Mouse (Mus musculus): ENCODE results near the gene 9230102O04Rik.

The 9230102O04Rik gene

DNA sequence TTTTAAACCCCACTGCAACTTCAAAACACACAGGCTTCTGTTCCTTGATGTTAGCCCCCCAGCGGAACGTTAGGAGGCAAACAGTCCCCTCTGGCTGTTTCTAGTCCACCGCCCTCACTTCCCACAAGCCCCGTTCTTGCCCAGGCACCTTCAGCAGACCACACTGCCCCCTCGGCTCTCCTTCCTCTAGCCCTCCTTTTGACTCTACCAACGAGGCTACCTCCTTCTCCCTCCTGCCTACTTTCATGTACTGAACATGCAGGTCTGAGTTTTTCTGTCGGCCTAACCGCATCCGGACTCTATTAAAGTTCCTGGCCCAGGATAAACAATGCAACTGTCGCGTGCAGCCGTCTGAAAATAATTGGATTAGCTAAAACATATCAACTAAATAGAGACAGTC lies 16.7 kb downstream of the 9230102O04Rik start:
- DNase-seq (ENCODE audit: low read depth, low spot score) = no peak

- DNase-seq (ENCODE audit: low read depth, low spot score) = no peak
These were observed 17.5 kb downstream of the 9230102O04Rik start for GRCm38 (mm10) chr2:9871798-9872197.

DNA sequence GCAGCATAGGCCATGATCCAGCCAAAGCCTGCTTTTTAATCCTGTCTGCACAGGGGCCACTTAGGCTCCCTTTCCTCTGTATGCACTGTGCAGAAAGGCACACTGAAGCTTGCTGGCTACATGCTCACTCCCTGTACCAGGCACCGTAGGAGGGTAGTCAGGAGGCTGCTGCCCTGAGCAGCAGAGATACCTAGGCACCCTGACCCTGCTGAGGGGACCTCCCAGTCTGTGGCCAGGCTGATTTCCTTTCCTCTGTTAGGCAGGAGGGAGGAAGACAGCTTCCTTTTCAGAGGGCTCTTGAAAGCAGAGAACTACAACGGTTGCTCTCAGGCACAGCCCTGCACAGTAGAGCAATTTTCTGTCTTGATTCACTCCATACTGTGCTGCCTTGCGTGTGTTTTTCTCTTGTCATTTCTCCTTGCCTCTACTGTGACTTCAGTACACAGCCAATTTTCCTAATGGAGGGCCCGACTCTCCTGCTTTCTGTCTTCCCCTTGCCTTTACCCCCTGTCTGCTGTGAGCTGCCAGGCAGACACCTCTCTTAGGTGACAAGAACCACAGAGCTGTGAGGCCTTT lies 18.1 kb downstream of the 9230102O04Rik start:
- no peak for DNase-seq (ENCODE audit: low read depth, low spot score)

DNA sequence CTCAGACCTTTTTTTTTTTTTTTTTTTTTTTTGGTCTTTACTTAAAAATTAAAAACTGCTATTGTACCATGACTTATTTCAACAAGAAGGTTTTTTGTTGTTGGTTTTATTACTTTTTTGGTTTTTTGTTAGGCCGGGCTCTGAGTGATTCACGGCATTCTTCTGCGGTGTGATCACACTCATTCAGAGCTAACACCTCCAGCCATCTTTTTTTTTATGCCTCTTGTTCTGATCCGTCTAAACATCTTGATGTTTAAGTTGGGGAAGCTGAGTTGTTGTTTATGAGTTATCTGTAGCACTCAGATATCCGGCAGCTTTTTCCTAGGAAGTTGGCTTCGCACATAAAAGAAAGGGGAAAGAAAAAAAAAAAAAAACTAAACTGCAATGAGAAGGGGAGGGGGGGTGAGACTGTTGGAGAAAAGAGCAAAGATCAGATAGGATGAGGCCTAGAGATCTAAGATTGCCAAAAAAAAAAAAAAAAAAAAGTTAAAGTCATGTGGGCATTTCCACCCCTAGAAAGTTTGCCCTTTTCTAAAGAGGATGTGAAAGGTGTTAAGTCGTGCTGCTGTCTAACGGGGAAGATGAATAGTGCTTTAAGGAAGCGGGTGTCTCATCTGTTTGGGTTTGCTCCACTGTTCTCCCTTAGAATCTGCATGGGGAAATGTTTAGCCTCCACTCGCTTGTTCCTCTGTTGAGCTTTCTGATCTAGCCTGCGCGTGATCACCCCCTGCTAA lies 22.1 kb downstream of the 9230102O04Rik start:
- peak; percentile 28 for DNase-seq (ENCODE audit: low read depth, low spot score)

- peak; percentile 44 for DNase-seq (ENCODE audit: low read depth, low spot score)
These were observed 28.6 kb downstream of the 9230102O04Rik start for GRCm38 (mm10) chr2:9860698-9861097.

DNA sequence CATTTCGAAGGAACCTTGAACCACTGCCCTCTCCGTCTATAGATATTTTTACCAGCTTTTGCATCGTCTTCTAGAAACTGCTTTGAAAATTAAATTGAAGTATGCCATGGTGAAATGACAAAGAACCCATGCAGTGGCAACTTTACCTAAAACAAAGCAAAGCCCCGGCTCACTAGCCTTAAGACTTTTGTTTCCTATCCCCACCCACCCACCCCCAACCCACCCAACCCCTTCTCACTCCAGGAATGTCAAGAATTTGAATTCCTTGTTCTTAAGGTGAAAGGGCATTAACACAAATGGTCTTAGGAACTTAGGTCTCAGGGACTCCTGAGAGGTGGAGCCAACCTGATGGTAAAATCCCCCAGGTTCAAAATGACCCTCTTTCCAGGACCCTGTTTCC lies 33.5 kb downstream of the 9230102O04Rik start:
- no peak for DNase-seq (ENCODE audit: low read depth, low spot score)

GRCm38 (mm10) chr2:9852851-9853576 lies 36.3 kb downstream of the 9230102O04Rik start:
- DNase-seq (ENCODE audit: low read depth, low spot score) = no peak

DNA sequence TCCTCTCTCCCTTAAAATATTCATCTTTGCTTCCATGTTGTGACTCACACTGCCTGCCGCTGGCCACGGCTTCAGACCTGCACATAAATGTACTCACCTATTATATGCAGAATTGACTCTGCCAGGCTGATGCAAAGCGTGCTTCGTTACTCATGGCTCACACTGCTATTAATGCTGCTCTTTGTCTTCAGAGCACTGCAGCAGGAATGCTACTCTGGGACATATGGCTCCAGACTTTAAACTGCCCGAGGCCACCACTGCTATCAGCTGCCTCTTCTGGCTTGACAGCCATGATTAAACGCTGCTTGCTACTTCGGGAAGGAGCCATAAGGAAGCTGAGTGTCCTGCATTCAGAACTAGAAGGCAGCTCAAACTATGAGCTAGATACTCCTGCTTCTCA lies 54.1 kb downstream of the 9230102O04Rik start:
- peak; percentile 22 for DNase-seq (ENCODE audit: low read depth, low spot score)

DNA sequence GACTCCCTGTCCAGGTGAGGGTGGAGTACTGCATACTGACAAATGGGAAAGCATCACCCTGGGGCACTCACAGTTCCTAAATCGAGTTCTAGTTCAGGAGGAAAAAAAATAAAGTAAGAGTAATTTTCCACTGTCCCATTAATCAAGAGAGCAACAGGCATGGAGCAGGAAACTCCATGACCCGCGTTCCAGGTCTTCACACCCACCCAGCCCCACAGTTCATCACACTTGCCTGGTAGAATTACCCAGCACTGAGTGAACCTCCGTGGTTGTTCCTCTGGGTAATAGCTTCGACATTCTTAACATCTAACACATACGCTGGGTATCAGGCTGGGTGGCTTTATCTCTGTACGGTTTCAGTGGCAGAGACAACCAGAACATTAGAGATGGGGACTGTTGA lies 55.6 kb downstream of the 9230102O04Rik start:
- DNase-seq (ENCODE audit: low read depth, low spot score) = no peak

All from 3T3-L1 (cell line).